Mouse (Mus musculus) ZHBTc4 (cell line): ENCODE measurements around the gene Gpc5.

ENCODE experiments used
- DNase-seq: peaks from one replicate; pipeline ENCODE4 v3.0.0-alpha.2; 2011; ENCODE audit warnings: low read depth, low spot score

The Gpc5 gene

GRCm38 (mm10) chr14:115106326-115106725 lies 14.3 kb downstream of the Gpc5 start:
- DNase-seq: no peak

- DNase-seq: no peak
Observed at GRCm38 (mm10) chr14:115107467-115107866, 15.5 kb downstream of the Gpc5 start.

GRCm38 (mm10) chr14:115118626-115119025 lies 26.6 kb downstream of the Gpc5 start:
- DNase-seq: no peak

GRCm38 (mm10) chr14:115148821-115149220 lies 56.8 kb downstream of the Gpc5 start:
- peak; percentile 24 for DNase-seq

GRCm38 (mm10) chr14:115156597-115156996 lies 64.6 kb downstream of the Gpc5 start:
- no peak for DNase-seq

GRCm38 (mm10) chr14:115177322-115177836 lies 85.4 kb downstream of the Gpc5 start:
- no peak for DNase-seq

GRCm38 (mm10) chr14:115179925-115180324 lies 87.9 kb downstream of the Gpc5 start:
- peak; percentile 52 for DNase-seq

- no peak for DNase-seq
Observed at GRCm38 (mm10) chr14:115188256-115188655, 96.2 kb downstream of the Gpc5 start.

- DNase-seq: no peak
Observed at GRCm38 (mm10) chr14:115228075-115228474, 136.1 kb downstream of the Gpc5 start.

GRCm38 (mm10) chr14:115236387-115236786 lies 144.4 kb downstream of the Gpc5 start:
- no peak for DNase-seq

GRCm38 (mm10) chr14:115240621-115241373 lies 148.8 kb downstream of the Gpc5 start:
- no peak for DNase-seq

GRCm38 (mm10) chr14:115250537-115250936 lies 158.5 kb downstream of the Gpc5 start:
- no peak for DNase-seq

GRCm38 (mm10) chr14:115251791-115252190 lies 159.8 kb downstream of the Gpc5 start:
- no peak for DNase-seq

- no peak for DNase-seq
Observed at GRCm38 (mm10) chr14:115253155-115253554, 161.1 kb downstream of the Gpc5 start.

GRCm38 (mm10) chr14:115253685-115254084 lies 161.7 kb downstream of the Gpc5 start:
- no peak for DNase-seq

GRCm38 (mm10) chr14:115269703-115270402 lies 177.8 kb downstream of the Gpc5 start:
- DNase-seq: no peak

GRCm38 (mm10) chr14:115270445-115270844 lies 178.4 kb downstream of the Gpc5 start:
- DNase-seq: no peak

- no peak for DNase-seq
Observed at GRCm38 (mm10) chr14:115282782-115283181, 190.8 kb downstream of the Gpc5 start.

- no peak for DNase-seq
Observed at GRCm38 (mm10) chr14:115324247-115324646, 232.2 kb downstream of the Gpc5 start.

- no peak for DNase-seq
Observed at GRCm38 (mm10) chr14:115326426-115326825, 234.4 kb downstream of the Gpc5 start.

GRCm38 (mm10) chr14:115339084-115339483 lies 247.1 kb downstream of the Gpc5 start:
- DNase-seq: peak; percentile 44

- DNase-seq: no peak
Observed at GRCm38 (mm10) chr14:115342597-115342996, 250.6 kb downstream of the Gpc5 start.

- DNase-seq: no peak
Observed at GRCm38 (mm10) chr14:115349448-115349847, 257.4 kb downstream of the Gpc5 start.
